Mouse (Mus musculus): ENCODE data around the gene Dlst.

- no peak for TF ChIP-seq POLR2A (IDR thresholded peaks at IDR 0.05; ENCODE audit: borderline replicate concordance, extremely low read depth, low read depth, low read length)
- no peak for TF ChIP-seq CTCF (IDR thresholded peaks at IDR 0.05; ENCODE audit: insufficient read depth, low read length)
These were observed 19.4 kb upstream of the Dlst start for GRCm38 (mm10) chr12:85091190-85091589.
